In the genomic region with DNA sequence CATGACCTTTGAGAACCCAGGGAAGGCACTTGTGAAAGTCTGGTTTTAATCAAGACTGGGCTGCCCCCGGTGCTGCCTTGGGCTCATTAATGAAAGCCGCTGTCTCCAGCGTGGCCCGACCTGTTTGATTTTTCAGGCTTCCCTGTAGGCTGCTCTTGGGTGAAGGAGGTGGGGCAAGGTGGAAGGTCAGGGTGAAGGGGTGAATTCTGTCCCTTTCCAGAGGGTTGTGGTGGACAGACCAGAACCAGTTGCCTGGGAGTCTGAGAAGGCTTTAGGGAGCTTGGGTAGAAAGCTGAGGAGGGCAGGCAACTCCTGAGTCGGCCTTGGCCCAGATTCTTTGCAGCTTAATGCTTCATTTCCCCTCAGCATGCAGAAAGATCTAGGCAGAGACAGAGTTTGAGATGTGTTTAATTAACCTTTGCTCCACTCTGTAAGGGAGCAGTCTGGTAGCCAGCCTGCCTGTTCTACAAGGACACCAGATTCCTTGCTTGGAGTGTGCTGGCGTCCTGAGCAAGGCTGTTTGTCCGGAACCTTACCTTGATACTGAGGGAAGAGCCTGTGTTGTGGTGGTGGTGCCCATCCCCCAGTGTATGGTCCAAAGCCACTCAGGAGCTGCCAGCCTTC, we compare ENCODE assay signal across 10 mouse cellular contexts. TPM values are rescaled to one million over a fixed set of nuclear protein-coding genes. Genes with fewer than 3 reads are reported as not detected.
A peak's percentile ranks its signal among the peaks of the same experiment; 100 is the strongest.
DNase-seq lines count a peak whose midpoint lies in the region; ATAC-seq lines count a peak whose summit lies in the region.
"Had no signal": no experiment of that assay in that cellular context is flagged by ENCODE, and none has a peak within 500 bp of the region (broad histone marks: within the 10 kb centered on the region; RNA-seq: fewer than 3 reads in every experiment).

No protein-coding gene starts in this region.

- H3K27me3 ChIP-seq in forebrain, embryonic 13.5 days = no peaks in the 10 kb centered on the region
- H3K27me3 ChIP-seq in forebrain, embryonic 15.5 days = no peaks in the 10 kb centered on the region
- no peaks in the 10 kb centered on the region for H3K27me3 ChIP-seq in embryonic facial prominence, embryonic 14.5 days (replicated peaks; ENCODE audit: control insufficient read depth, insufficient read depth, low read length)
- H3K27me3 ChIP-seq in limb, embryonic 10.5 days (ENCODE audit: low read depth, poor library complexity, severe bottlenecking) = no peaks in the 10 kb centered on the region

- peaks cover 40% of the 10 kb centered on the region for H3K4me1 ChIP-seq in forebrain, embryonic 13.5 days
- peaks cover 28% of the 10 kb centered on the region for H3K4me1 ChIP-seq in forebrain, embryonic 15.5 days
- H3K4me1 ChIP-seq in embryonic facial prominence, embryonic 14.5 days (ENCODE audit: control insufficient read depth, insufficient read depth, low read length) = peaks cover 39% of the 10 kb centered on the region
- peaks cover 91% of the 10 kb centered on the region for H3K4me1 ChIP-seq in limb, embryonic 10.5 days

- peaks cover 24% of the 10 kb centered on the region for H3K36me3 ChIP-seq in forebrain, embryonic 13.5 days (ENCODE audit: poor library complexity, severe bottlenecking)
- H3K36me3 ChIP-seq in forebrain, embryonic 15.5 days = peaks cover 8% of the 10 kb centered on the region
- H3K36me3 ChIP-seq in embryonic facial prominence, embryonic 14.5 days (ENCODE audit: control insufficient read depth, insufficient read depth, low read length) = peaks cover 25% of the 10 kb centered on the region; the same call in 1 of the 2 replicates
- H3K36me3 ChIP-seq in limb, embryonic 10.5 days = peaks cover 21% of the 10 kb centered on the region

- peak overlapping the region; percentile 10; the same call in 1 of the 2 replicates for H3K27ac ChIP-seq in forebrain, embryonic 13.5 days
- H3K27ac ChIP-seq in forebrain, embryonic 15.5 days (replicated peaks) = no peak overlapping the region
- no peak overlapping the region for H3K27ac ChIP-seq in embryonic facial prominence, embryonic 14.5 days (replicated peaks; ENCODE audit: low read depth, low read length)
- peak overlapping the region; percentile 84 for H3K27ac ChIP-seq in limb, embryonic 10.5 days

- H3K4me2 ChIP-seq in forebrain, embryonic 13.5 days = no peak overlapping the region
- H3K4me2 ChIP-seq in forebrain, embryonic 15.5 days (replicated peaks) = no peak overlapping the region
- H3K4me2 ChIP-seq in embryonic facial prominence, embryonic 14.5 days (ENCODE audit: low read depth, low read length) = no peak overlapping the region

- H3K4me3 ChIP-seq in forebrain, embryonic 13.5 days = no peak overlapping the region
- H3K4me3 ChIP-seq in forebrain, embryonic 15.5 days = no peak overlapping the region
- no peak overlapping the region for H3K4me3 ChIP-seq in embryonic facial prominence, embryonic 14.5 days (ENCODE audit: low read depth, low read length)
- peak overlapping the region; percentile 17; the same call in 1 of the 2 replicates for H3K4me3 ChIP-seq in limb, embryonic 10.5 days

- no peak for ATAC-seq in forebrain, embryonic 13.5 days
- ATAC-seq in forebrain, embryonic 15.5 days (replicated peaks) = no peak
- ATAC-seq in embryonic facial prominence, embryonic 14.5 days (ENCODE audit: low read depth) = no peak

- no peak overlapping the region for H3K9ac ChIP-seq in forebrain, embryonic 13.5 days
- no peak overlapping the region for H3K9ac ChIP-seq in forebrain, embryonic 15.5 days (replicated peaks)
- peak overlapping the region; percentile 5; the same call in 1 of the 2 replicates for H3K9ac ChIP-seq in embryonic facial prominence, embryonic 14.5 days (ENCODE audit: low read depth, low read length)

- DNase-seq in Muller cell, postnatal 12 days (ENCODE audit: inconsistent ontology term) = peak; percentile 42
- no peak for DNase-seq in embryonic facial prominence, embryonic 14.5 days (ENCODE audit: low spot score)
- peak; percentile 78 for DNase-seq in limb, embryonic 10.5 days (ENCODE audit: low spot score)
- no peak for DNase-seq in spleen, postnatal 10 days (ENCODE audit: low spot score in 2 of 2)
- no peak for DNase-seq in cerebellum, adult 11-12 months
- DNase-seq in spleen, adult 12 weeks (ENCODE audit: low spot score) = no peak
- DNase-seq: right cerebral cortex, postnatal 14 days; thymus, postnatal 4 days had no signal

- 40% methylated on average over 7 of the region's 7 CpGs for WGBS in forebrain, embryonic 13.5 days
- WGBS in forebrain, embryonic 15.5 days = 49% methylated on average over 7 of the region's 7 CpGs
- whole genome bisulfite sequencing in embryonic facial prominence, embryonic 14.5 days = 16% methylated on average over 7 of the region's 7 CpGs
- WGBS in limb, embryonic 10.5 days = 10% methylated on average over 7 of the region's 7 CpGs

- H3K9me3 ChIP-seq in forebrain, embryonic 13.5 days (replicated peaks) = no peaks in the 10 kb centered on the region
- no peaks in the 10 kb centered on the region for H3K9me3 ChIP-seq in forebrain, embryonic 15.5 days
- no peaks in the 10 kb centered on the region for H3K9me3 ChIP-seq in embryonic facial prominence, embryonic 14.5 days (ENCODE audit: control insufficient read depth, low read length)
- H3K9me3 ChIP-seq in limb, embryonic 10.5 days (replicated peaks) = no peaks in the 10 kb centered on the region

RNA-seq across cellular contexts. Expression of gene Parvb, which starts 15.3 kb away (rescaled TPM):
- polyA plus RNA-seq in forebrain, embryonic 13.5 days (2015; fragmentation: Nextera tagmentation; extraction: Ambion mirVana) = 2.1 and 2.6 TPM in 2 replicates
- polyA plus RNA-seq in forebrain, embryonic 15.5 days (2015; fragmentation: Nextera tagmentation; extraction: Ambion mirVana) = 2.8 and 3.8 TPM in 2 replicates
- 5.0 and 7.8 TPM in 2 replicates for polyA plus RNA-seq in embryonic facial prominence, embryonic 14.5 days (2014; fragmentation: Nextera tagmentation; extraction: Ambion mirVana)
- 9.0 and 11.0 TPM in 2 replicates for polyA plus RNA-seq in limb, embryonic 10.5 days (2016; fragmentation: Nextera tagmentation; extraction: Ambion mirVana)

RNA-seq across cellular contexts. Expression of gene Samm50, which starts 24.5 kb away (rescaled TPM):
- polyA plus RNA-seq in forebrain, embryonic 13.5 days (2015; fragmentation: Nextera tagmentation; extraction: Ambion mirVana) = 84.4 and 91.5 TPM in 2 replicates
- 83.1 and 89.2 TPM in 2 replicates for polyA plus RNA-seq in forebrain, embryonic 15.5 days (2015; fragmentation: Nextera tagmentation; extraction: Ambion mirVana)
- 71.1 and 74.0 TPM in 2 replicates for polyA plus RNA-seq in embryonic facial prominence, embryonic 14.5 days (2014; fragmentation: Nextera tagmentation; extraction: Ambion mirVana)
- 117 and 118 TPM in 2 replicates for polyA plus RNA-seq in limb, embryonic 10.5 days (2016; fragmentation: Nextera tagmentation; extraction: Ambion mirVana)

RNA-seq across cellular contexts. Expression of gene Pnpla3, which starts 48.9 kb away (rescaled TPM):
- polyA plus RNA-seq in forebrain, embryonic 13.5 days (2015; fragmentation: Nextera tagmentation; extraction: Ambion mirVana) = 2.8 and 3.1 TPM in 2 replicates
- polyA plus RNA-seq in forebrain, embryonic 15.5 days (2015; fragmentation: Nextera tagmentation; extraction: Ambion mirVana) = 3.4 and 4.0 TPM in 2 replicates
- 0.89 and 1.1 TPM in 2 replicates for polyA plus RNA-seq in embryonic facial prominence, embryonic 14.5 days (2014; fragmentation: Nextera tagmentation; extraction: Ambion mirVana)
- 0.10 and 0.19 TPM in 2 replicates for polyA plus RNA-seq in limb, embryonic 10.5 days (2016; fragmentation: Nextera tagmentation; extraction: Ambion mirVana)

Comparison
In these comparisons a context has a peak if more than half of its experiments do, and no peak if none do; other contexts are left out.
1. H3K27ac ChIP-seq: peak in forebrain, embryonic 13.5 days (single experiment) and limb, embryonic 10.5 days (single experiment); none in forebrain, embryonic 15.5 days (single experiment) and embryonic facial prominence, embryonic 14.5 days (single experiment).
2. DNase-seq: peak in Muller cell, postnatal 12 days (single experiment) and limb, embryonic 10.5 days (single experiment); none in embryonic facial prominence, embryonic 14.5 days (single experiment), spleen, postnatal 10 days (0 of 2), cerebellum, adult 11-12 months (single experiment) and spleen, adult 12 weeks (single experiment).